Mouse (Mus musculus) kidney, adult 11 months (tissue): ENCODE results near the gene Relt.
"Not testable (repeated sequence)": the region's sequence is repeated elsewhere in the genome, so short reads cannot be mapped to it uniquely, and the experiment has no call there.

Source experiments
- DNase-seq: peaks from one replicate; pipeline ENCODE4 v3.0.0; 2022

Gene Relt

DNA sequence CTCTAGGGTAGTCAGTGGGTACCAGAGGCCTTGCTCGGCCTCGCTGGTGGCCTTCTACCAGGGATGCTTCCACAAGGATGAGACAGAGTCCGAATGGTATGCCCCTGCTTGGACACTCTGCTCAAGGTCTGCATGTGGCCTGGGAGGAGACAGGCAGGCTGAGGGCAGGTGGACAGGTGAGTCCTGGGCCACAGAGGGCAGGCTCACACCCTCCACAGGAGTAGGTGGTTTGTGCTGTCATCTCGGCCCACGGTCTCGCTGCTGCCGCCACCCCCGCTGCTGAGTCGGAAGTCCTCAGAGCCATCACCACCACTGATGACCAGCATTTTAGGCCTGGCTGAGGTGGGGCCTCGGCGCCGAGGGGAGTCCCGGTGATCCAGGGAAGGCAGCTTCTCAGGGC is 10.0 kb upstream of the Relt start:
- no peak for DNase-seq

DNA sequence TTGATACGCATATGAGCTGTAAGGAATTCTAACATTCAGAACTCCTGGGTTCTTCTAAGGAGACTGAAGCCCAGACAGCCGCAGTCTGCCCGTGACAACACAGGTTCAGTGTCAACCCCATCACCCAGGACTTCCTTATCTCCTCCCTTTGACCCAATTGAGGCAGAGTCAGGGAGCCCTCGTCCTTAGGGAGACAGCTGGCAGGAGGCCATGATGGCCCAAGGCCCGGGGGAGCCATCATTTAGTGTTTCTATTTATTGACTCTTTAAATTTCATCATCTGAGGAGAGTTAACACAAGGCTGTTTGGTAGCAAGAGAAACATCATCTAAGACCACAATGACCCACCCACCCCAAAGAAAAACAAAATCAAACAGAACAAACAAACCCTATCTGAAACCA is 8.6 kb upstream of the Relt start:
- peak; percentile 57 for DNase-seq

DNA sequence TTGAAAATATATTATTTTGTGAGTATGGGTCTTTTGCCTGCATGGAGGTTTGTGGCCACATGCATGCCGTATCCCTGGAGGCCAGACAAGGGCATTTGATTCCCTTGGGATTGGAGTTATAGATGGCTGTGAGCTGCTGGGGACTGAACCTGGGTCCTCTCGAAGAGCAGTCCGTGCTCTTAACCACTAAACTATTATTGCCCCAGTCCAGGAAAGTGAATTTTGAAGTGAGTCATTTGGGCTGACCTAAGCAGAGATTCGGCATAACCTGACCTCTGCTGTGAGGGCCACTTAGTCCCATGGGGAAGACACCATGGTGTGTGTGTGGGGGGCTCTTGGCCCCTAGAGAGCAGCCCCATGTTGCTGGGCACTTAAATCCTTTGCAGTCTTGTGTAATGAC is 8.1 kb upstream of the Relt start:
- no peak for DNase-seq

DNA sequence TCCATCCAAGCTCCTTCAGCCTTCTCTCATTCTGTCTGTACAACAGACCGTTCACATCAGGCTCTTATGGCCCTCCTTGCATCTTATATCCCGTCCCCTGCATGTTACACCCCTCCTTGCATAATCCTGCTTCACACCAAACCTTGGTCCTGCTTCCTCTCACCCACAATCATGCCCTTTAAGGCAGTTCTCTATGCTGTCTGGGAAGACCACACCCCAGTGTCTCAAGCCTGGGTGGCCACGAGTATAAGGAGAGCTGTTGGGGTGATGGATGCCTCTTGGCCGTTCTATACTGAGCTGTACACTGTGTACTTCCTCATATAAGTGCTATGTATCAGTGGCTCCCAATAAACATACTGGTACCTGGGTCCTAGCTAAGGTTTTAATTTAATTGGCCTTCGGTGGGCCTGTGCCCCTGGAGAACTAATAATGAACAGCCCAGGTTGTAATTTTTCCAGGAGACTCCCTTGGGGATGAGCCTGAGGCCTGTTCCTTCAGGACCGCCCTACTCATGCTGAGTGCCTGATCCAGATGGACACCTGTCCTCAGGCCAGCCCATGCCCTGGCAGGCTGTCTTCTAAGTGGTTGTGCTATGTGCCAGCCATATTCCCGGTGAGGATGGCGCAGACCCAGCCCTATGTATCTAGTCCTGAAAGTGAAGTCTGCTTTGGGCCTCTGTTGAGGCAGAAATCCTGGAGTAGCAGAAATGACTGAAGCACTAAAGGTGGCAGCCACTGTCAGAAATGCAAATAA is 6.8 kb upstream of the Relt start:
- no peak for DNase-seq

DNA sequence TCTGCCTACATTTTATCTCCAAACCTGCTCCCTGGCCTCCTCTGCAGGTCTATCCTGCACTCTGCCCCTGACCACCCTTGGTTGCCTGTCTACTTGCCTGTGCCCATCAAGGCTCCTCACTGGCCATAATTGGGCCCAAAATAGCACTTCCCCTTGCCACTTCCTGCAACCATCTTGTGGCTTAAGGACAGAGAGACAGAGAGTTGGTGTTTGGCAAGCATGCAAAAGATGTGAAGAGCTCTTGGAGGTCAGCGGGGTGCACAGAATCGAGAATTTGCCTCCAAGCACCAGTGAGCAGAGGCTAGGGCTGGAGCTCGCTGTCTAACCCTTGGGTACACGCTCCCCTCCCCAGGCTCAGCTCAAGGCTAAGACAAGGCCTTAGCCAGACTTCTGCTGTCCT is 5.3 kb upstream of the Relt start:
- DNase-seq = no peak

DNA sequence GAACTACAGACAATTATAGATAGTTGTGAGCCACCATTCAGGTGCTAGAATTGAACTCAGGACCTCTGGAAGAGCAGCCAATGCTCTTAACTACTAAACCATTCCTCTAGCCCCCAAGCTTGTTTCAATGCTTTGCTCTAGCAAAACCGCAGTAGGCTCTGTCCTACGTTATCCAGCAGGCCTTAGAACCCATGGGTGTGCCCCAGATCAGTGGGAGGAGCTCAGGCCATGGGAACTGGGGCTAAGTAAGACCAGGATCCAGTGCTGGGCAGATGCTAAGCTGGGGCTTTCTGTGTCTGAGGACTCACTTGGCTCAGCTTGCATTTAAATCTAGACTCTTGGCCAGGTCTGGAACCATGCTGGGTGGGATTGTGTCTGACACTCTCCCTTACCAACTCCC is 4.3 kb upstream of the Relt start:
- no peak for DNase-seq

DNA sequence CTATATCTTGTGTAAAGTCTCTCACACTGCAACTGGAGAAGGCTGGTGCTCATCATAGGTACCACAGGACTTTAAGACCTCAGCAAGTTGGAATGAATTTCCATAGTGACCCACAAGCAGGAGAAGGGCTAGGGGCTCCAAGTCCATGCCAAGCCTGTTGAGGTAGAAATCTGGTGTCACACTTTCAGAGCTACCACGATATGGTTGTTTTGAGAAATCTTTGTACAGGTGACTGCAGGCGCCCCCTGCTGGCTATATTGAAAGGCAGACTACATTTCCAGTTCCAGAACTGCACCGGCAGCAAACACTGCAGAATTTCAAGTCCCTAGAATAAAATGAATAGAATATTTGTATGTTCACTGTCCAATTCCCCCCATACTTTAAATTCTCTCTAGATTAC is 3.4 kb upstream of the Relt start:
- peak; percentile 49 for DNase-seq

DNA sequence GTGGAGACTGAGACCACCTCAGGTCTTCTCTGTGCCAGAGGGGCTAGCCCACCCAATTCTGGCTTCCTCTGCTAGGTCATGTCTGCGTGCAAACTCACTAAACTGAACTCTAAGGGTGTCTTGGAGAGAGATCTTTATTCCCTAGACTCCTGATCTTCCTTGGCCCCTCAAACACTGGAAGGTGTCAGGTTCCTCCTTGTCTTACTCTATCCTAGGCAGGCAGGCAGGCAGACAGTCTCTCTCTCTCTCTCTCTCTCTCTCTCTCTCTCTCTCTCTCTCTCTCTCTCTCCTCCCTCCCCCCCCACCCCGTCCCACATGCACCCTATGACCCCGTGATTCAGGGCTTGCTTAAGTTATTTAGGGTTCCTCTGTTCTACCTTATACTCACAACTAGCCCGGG is 893 bp downstream of the Relt start:
- no peak for DNase-seq

DNA sequence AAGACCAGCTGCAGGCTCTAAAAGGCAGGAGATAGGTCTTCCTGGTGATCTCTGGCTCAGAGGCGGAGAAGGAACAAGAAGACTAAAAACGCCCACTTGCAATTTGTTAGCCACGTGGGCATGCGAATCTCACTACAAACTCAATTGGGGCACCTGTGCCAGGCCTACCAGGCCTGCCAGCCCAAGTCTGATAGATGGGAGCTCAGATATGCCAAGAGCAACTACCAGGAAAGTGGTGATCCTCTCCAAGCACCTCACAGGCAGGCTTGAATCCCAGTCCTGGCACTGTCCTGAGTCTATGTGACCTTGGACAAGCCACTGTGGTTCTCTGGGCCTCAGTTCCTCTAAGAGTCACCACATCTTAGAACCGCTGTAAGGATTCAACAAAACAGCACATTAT is 2.0 kb downstream of the Relt start:
- DNase-seq = no peak

DNA sequence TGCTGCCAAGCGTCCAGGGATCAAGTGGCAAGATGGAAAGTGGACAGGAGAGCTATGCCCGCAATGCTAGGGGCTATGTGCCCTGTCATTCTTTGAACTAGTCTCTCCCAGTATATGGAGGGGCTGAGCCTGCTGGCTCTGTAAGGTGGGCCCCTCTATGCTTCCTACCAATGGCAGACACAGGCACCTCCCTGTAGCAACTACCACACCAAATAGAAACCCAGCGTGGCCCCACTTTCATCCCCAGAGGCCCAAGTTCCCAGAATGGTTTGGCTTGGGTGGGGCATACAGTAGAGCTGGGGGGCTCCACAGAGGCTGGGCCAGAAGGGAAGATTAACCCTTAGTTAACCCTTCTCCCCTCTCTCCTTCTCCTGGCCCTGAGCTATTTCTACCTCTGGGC is 2.8 kb downstream of the Relt start:
- DNase-seq = no peak

DNA sequence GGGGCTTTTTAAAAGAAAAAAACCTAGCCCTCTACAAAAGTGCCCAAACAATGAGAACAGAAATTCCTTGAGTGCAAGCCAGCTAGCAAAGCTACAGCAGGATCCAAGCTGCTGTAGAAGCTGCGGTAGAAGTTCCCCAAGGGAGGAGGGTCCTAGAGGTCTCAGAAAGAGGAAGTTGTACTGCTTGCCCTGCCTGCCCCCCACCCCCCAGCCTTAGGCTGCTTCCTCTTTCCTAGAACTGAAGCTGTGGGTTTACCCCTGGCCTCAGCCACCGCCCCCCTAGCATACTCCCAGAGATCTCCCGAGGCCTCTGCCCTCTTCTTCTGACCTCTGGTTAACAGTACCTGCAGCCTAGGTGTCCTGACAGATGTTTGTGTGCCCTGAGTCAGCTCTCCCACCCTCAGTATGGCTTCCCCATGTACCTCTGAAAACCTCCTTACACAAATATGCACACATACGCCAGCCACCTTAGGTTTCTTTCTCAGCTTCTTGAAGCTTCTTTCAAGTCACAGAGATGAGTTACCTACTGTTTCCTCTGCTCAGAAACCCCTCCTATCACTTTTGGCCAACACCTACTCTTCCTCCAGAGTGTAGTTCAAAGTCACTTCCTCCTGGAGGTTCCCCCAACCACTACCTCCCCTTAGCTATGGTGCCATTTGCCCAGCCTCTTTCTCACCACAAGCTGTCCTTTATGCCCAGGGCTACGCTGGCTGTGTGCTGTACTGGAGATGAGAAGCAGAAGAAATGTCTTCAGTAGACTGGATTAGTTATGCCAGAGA is 7.3 kb downstream of the Relt start:
- DNase-seq = no peak

DNA sequence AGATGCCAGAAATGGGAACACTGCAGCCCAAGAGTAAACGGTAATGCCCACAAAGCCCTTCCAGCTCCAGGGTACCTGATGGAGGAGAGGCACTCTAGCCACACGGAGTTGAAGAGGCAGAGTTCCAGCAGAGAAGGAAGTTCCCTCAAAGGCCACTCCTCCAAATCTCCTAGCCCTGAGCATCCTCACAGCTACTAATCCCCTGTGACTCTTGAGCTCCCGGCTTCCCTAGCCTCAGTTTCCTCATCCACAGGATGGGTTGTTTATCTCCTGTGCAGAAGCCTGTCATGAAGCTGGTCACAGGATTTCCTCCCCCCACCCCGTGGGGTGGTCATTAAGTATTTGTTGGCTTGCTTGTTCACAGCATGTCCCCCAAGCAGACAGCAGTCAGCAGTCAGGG is 7.9 kb downstream of the Relt start:
- no peak for DNase-seq

DNA sequence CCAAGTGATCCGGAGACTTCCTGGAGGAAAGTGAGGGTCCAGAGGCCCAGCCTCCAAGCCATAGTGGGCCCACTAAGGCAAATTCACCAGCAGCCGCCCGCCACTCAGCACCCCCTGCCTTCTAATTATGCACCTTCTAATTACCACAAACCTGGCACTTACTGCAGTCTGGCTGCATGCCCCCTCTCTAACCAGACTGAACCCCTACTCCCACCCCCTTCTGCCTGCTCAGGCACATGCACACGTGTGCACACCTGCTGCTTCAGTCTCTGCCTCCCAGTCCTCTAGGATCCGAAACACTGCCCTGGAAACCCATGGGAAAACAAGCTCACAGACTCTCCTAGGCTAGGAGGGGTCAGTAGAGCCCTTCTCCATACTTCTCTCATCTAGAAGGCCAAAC is 8.4 kb downstream of the Relt start:
- DNase-seq = no peak

DNA sequence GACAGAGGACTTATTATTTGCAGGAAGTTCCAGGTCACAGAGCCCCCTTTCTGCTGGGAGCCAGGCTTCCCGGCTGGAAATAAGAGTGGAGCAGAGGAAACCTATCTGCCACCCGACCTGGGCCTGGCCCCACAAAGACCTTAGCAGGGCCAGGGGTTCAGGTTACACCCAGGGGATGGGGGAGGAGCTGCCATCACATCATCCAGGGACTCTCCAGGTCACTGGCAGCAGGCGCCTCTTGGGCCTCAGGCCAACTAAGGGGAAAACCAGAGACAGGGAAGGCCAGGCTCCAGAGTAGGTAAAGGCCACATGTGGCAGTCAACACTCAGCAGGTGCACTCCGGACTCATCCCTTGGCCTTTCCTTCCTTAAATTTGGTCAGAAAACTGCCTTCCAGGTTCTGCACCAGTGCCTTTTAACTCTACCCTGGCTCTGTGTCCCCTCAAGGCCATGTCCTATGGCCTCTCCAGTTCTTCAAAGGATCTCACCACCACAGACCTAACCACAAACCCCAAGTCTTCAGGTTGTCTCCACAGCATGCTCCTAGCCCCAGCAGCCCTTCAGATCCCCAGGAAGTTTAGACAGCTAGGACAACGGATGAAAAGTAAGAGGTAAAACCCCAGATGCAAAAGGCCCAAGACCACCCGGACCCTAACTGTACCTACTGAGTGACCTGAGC is 9.0 kb downstream of the Relt start:
- DNase-seq = no peak

DNA sequence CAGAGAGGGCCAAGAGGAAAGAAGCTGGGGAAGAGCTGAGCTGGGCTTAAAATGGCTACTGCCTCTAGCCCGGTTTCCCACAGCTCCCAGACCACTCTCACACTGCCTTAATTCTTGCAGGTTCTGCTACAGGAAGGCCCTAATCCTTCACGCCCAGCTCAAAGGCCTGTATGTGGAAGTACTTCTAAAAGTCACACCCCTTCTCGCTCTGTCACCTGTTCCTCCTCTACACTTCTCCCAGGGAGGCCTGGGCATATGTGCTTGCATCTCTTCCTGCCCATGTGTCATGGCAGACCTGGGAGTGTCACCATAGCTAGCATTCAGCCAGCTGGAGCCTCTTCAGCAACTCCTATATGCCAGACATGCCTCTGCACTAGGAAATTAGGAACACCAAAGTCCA is 9.8 kb downstream of the Relt start:
- no peak for DNase-seq

DNA sequence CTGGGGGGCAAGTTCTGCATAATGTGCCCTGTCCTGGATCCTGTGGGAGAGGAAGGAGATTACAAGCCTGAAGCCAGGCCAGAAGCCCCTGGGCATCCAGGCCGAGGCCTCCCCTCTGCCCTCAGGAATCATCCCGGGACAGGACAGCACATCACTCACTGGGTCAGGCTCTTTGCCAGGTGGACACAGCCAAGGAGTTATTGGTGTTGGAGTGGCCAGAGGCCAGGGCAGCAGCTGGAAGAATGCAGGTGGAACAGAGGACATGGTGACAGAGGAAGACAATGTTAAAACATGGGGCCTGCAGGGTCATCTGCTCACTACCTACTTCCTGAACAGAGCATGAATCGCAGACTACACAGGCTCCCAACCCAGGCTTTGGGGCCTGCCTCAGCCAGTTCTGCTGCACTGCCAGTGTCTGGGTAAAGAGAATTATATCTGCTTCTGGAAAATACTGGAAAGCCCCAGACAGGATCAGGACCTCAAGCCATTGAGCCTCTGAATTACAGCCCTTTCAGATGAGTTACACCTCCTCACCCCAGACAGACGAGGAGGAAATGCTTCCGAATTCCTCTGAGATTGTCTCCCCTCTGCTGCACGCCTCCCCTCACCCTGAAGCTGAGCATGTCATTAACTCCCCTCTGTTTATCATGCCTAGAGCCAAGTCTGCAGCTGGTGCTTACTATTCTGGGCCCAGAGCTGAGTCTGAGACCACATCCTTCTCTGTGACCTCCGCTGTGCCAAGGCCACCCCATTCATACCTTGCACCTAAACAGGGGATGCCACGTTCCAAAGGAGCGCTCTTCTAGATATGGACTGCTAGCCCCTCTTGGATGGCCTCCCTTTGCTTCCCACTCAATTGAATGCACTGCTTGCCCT is 11.5 kb downstream of the Relt start:
- DNase-seq = no peak

DNA sequence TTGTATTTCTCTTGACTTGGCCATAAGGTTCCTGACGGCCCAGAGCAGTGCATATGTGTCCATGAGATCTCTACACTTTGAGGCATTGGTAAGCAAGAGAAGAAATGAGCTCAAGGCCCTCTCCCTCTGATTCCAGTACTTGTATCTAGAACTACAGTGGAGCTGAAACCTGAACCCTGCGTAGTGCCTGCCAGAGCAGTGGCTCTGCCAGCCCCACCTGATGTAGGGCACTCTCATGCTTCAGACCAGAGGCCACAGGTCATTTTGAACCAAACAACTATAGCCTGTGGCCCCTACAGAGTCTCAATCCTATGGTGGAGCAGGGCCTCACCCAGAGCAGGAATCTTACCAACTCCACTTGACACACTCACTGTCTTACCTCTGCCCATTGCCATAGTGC is 13.7 kb downstream of the Relt start:
- DNase-seq = no peak

DNA sequence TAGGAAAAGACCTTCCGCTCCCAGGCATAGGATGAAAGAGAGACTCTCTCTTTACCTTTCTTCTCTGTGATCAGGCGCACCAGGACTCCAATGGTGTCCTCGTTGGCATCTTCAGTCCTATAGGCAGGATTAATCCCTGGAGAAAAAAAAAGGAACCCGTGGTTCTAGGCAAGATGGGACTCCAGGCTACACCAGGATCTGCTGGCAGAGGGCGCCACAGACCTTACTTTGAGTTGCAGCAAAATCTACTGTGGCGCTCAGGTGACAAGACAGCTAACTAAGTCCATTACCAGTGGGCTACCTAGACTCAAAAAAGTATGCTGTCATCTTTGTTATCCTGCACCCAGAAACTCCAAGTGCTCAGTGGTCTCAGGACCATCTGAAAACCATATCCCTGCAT is 14.5 kb downstream of the Relt start:
- DNase-seq = peak; percentile 56

DNA sequence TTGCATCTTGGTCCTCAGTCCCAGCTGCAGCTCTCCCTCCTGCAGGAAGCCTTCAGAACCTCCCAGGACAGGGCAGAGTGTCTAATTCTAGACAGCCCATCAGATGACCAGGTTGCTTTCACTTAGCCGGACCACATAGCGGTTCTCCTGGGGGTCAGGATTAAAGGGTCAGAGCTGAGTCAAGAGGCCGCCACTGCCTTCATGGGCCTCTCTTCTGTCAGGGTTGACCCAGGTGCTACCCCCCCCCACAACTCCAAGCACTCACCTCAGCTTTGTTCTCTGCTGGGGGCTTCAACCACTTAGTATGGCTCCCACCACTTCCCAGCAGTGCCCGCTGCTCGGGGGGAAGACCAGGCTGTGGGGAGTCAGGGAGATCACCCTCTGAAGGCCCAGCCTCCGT is 16.1 kb downstream of the Relt start:
- no peak for DNase-seq

DNA sequence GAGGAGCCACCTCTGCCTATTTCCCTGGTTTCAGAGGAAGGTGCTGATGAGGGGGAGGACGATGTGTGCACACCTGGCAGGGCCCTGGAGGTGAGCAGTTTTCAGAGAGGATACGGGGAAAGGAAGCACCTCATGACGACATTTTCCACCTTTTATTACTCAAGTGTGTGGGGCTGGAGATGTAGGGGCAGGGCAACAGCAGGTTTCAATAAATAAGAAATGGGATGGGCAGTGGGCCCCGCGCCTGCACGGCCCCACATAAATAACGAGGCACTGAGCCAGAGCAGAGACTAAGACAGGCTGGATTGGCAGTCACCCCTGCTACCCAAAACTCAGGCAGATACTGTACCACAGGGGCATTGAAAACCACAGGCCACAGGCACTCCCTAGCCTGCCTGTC is 17.2 kb downstream of the Relt start:
- not testable (repeated sequence) for DNase-seq

DNA sequence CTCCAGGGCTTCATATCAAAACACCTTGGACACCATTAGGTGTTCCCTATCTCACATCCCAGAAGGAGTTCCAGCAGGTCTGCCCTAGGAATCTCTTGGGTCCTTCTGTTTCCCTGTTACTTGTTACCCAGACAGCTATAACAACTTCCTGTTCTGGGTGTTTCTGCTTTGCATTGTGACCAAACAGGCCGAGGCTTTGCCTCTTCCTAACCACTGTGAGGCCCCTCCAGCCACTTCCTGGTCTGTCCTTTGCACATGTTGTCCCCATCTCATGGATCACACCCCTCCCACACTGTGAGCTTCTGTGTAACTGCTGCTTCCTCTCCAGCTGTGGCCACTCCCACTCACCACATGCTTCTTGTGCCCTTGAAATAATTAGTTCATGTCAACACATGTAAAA is 17.8 kb downstream of the Relt start:
- DNase-seq = peak; percentile 36

DNA sequence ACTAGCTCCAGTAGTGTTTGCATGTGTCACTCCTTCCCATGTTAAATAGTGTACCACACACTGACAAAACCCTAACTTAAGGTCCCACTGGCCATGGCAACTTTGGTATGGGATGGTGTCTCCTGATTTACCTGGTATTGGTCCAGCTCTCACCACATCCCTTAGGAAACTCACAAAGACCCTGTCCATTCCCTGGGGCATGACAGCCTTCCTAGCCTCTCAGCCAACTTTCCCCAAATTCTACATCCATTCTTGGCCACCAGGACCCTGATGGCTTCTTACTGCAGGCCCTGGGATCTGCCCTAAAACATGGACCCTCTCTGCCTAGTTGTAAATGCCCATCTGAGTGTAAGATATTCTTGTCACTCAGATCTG is 18.2 kb downstream of the Relt start:
- DNase-seq = no peak

DNA sequence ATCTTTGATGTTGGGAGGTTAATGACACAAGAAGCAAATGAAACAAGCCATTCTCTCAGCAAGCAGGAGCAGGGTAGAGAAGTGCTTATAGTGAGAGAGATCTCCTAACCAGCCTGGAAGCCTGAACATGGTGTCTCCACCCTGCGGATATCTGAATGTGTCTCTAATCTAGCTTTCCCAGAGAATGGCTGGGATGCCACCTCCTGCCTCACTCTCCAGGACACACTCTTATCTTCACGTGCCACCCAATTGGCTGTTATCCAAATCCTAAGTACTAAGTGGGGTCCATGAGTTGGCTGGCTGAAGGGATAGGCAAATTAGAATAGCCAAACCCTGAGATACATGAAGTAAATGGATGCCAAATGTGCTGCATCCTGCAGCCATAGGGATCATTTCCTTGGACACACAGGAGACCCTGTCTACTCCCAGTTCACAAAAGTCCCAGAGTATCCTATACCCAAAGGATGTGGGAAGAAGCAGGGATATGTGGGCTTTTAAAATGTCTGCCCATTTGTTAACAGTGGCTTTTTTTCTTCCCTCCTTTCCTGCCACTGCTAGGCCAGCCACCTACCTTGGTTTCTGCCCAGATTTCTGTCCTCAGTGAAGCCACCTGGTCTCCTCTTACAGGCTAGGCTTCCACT is 18.7 kb downstream of the Relt start:
- DNase-seq = no peak
